Comparison of ENCODE assay signal across 12 mouse cellular contexts in genomic region chr2:135985536-135986265, GRCm38 (mm10).
DNase-seq lines count a peak whose midpoint lies in the region; ATAC-seq and TF ChIP-seq lines count a peak whose summit lies in the region.
"Had no signal": no experiment of that assay in that cellular context is flagged by ENCODE, and none has a peak within 500 bp of the region (broad histone marks: within the 10 kb centered on the region; RNA-seq: fewer than 3 reads in every experiment).

No protein-coding gene starts in this region.

- WGBS in lung, embryonic 14.5 days, result 79% methylated on average over 15 of the region's 15 CpGs

- no peak overlapping the region for H3K4me2 ChIP-seq in lung, embryonic 14.5 days

- no peaks in the 10 kb centered on the region for H3K4me1 ChIP-seq in lung, embryonic 14.5 days (ENCODE audit: insufficient read depth)

- no peak overlapping the region for H3K9ac ChIP-seq in lung, embryonic 14.5 days

- peaks cover 4% of the 10 kb centered on the region; the same call in 1 of the 2 replicates for H3K36me3 ChIP-seq in lung, embryonic 14.5 days (ENCODE audit: insufficient read depth)

- no peaks in the 10 kb centered on the region for H3K9me3 ChIP-seq in lung, embryonic 14.5 days (ENCODE audit: low read depth, low read length)

- H3K4me3 ChIP-seq in lung, embryonic 14.5 days (ENCODE audit: low read depth, low read length), result no peak overlapping the region
- H3K4me3 ChIP-seq: myocyte had no signal

- no peak overlapping the region for H3K27ac ChIP-seq in lung, embryonic 14.5 days (ENCODE audit: low read depth)

- intact Hi-C loops in heart, postnatal 14 days (cut with DNase I), result no loop called here

- H3K27me3 ChIP-seq in lung, embryonic 14.5 days (ENCODE audit: insufficient read depth, low read length), result no peaks in the 10 kb centered on the region

- no peak for ATAC-seq in lung, embryonic 14.5 days (ENCODE audit: insufficient read depth)
- ATAC-seq in megakaryocyte-erythroid progenitor cell, adult 5-6 weeks (replicated peaks; ENCODE audit: low FRiP score, low TSS enrichment, poor library complexity, severe bottlenecking), result 0 out of 2 replicates have a peak, but pooled peaks have one; percentile 51
- no peak for ATAC-seq in monocyte, adult 5-6 weeks (replicated peaks; ENCODE audit: insufficient number of reproducible peaks, low FRiP score, low TSS enrichment, poor library complexity, severe bottlenecking)

- TF ChIP-seq CTCF in lung, embryonic 14.5 days (IDR thresholded peaks at IDR 0.05; ENCODE audit: low read depth), result peak; percentile 31

- peak; percentile 82 for DNase-seq in heart, adult 11 months
- no peak for DNase-seq in heart, postnatal 14 days
- DNase-seq in lung, embryonic 14.5 days, result no peak
- no peak for DNase-seq in lung, postnatal 14 days
- DNase-seq in NIH3T3 (ENCODE audit: low read depth), result peak; percentile 5
- DNase-seq in right cerebral cortex, postnatal 10 days (ENCODE audit: low spot score in 2 of 2), result no peak
- DNase-seq: cerebellum, postnatal 14 days; heart, adult 18-20 months; layer of hippocampus, postnatal 36 days had no signal

Comparison
In these comparisons a context has a peak if more than half of its experiments do, and no peak if none do; other contexts are left out.
1. DNase-seq: peak in heart, adult 11 months (single experiment) and NIH3T3 (single experiment); none in heart, postnatal 14 days (0 of 2), lung, embryonic 14.5 days (single experiment), lung, postnatal 14 days (single experiment) and right cerebral cortex, postnatal 10 days (0 of 2).